Mouse (Mus musculus): ENCODE results near the gene Kat2a.
A peak's percentile ranks its signal among the peaks of the same experiment; 100 is the strongest.

Gene Kat2a

DNA sequence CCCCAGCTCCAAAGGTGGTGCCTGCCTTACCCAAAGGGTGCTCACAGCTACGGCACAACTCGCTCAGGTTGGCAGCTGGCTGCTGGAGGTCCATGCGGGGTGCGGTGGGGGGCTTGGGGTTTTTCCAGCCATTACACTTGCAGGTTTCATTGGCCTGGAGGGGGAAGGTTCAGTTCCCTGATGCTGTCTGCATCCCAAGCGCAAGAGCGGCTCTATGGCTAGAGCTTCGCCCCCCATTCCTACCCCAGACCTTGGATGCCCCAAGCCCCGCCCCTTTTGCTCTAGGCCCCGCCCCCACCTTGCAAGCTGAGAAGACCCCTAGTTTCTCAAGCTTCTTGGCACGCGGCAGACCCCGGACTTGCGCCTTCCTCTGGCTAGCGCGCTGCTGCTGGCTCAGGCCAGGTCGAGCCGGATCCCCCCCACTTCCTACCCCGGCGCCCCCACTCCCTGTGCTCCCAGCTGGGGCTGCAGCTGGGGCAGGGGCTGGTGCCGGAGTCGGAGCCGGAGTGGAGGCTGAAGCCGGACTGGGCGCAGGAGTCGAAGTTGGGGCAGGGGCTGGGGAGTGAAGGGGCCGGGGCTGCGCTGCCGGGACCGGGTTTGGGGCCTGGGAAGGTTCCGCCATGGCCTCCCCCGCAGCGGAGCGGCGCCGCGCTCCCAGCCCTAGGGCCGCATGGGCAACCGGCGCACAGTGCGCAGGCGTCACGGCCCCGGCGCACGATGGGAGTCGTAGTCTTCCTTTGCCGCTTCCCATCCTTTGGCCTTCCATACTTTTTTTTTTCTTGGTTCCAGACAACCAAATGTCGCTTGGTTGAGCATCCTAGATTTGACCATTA lies at the start of gene Kat2a:
Gene Kat2a (minus strand): TSS at position 683 of the 833 bp plus-strand sequence.
- peak; percentile 97 for DNase-seq (ENCODE audit: low spot score)

DNA sequence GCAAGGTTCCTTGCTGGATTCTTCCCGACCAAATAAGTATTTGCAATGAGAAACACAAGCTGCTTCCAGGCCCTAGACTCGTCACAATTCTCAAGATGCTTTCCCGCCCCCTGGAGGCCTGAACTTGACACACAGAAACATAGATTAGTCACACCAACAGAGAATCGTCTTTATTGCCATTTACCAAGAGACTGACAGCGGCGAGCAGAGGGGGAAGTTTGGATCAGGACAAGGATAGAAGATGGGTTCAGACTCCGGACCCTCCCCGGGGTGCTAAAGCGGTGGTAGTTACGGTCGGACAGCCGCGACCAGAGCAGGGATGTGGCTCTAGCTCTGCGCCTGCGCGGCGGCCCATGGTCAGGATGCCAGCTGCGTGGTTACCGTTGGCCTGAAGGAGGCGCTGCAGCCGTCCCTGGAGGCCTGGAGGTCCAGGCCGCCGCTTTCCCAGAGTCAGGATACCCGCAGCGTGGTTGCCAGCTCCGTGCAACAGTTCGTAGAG lies 49.3 kb upstream of the Kat2a start:
- peak; percentile 94 for DNase-seq (ENCODE audit: low spot score)

DNA sequence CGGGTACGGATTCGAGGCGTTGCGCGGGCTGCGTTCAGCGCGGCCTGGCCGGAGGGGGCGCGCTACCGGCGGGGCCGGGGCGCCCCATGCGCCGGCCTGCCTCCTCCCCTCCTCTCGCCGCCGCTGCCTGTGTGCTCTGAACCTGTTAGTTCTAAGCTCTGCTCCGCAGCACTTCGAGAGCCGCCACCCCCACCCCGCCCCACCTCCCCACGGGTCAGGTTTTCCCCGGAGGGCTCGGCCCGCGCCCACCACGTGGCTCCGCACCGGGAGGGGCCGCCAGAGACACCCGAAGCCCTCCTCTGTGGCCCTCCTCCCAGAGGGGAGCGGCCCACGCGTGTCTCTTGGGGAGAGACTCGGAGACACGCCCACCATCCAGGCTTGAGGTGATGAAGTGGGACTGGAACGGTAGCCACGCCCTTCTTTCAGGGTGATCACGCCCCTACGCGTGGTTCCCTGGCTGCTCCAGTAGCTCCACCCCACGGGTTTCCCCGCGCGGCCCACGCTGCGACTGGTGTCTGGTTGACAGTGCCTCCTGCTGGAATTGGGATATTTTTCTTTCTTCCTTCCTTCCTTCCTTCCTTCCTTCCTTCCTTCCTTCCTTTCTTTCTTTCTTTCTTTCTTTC lies 47.5 kb upstream of the Kat2a start, which contains the start of gene Kcnh4:
Gene Kcnh4 (minus strand): TSS at position 332 of the 623 bp plus-strand sequence.
- DNase-seq (ENCODE audit: low spot score), result peak; percentile 49

GRCm38 (mm10) chr11:100758707-100759610 lies 46.7 kb upstream of the Kat2a start:
- peak; percentile 84 for DNase-seq (ENCODE audit: low spot score)

DNA sequence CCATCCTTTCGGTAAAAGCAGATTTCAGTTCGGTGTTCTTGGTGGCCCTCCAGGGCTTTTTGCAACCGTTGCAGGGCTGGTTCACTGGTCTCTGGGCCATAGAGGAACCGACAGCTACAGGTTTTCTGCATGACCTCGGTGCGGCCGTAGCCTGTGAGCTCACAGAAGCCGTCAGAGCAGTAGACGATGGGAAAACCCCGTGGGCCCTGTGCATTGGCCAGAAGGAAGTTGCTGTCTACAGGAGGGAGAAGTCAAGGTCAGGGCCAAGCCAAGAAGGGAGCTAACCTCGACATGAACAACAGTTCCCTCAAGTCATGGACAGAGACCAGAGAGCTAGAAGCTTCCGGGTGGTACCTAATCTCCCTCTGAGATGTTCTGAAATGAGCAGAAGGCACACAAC lies 45.3 kb upstream of the Kat2a start:
- no peak for DNase-seq (ENCODE audit: low spot score)

GRCm38 (mm10) chr11:100756476-100756875 lies 44.2 kb upstream of the Kat2a start:
- no peak for DNase-seq (ENCODE audit: low spot score)

GRCm38 (mm10) chr11:100754693-100755057 lies 42.4 kb upstream of the Kat2a start:
- DNase-seq (ENCODE audit: low spot score), result no peak

GRCm38 (mm10) chr11:100754021-100754692 lies 41.9 kb upstream of the Kat2a start:
- DNase-seq (ENCODE audit: low spot score), result no peak

GRCm38 (mm10) chr11:100752294-100752693 lies 40.0 kb upstream of the Kat2a start:
- DNase-seq (ENCODE audit: low spot score), result no peak

- DNase-seq (ENCODE audit: low spot score), result no peak
Measured at GRCm38 (mm10) chr11:100750127-100750526, 37.9 kb upstream of the Kat2a start.

DNA sequence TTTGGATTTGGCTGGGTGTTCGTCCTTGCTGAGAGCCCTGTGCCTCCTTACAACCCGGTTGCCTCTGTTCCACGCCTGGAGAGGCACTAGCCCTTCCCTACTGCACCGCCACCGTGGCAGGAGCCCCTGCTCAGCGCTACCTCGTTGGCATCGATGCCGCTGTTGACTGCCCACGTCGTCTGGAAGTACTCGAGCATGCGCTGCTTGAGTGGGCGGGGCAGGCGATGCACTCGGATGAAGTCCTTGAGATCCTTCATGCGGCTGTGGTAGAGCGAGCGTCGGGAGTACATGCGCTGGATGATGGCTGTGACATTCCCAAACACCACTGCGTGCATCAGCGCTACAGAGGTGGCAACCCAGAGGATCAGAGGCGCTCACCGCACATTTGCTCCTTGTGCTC lies 37.2 kb upstream of the Kat2a start:
- no peak for DNase-seq (ENCODE audit: low spot score)

- no peak for DNase-seq (ENCODE audit: low spot score)
Measured at GRCm38 (mm10) chr11:100748620-100749019, 36.4 kb upstream of the Kat2a start.

GRCm38 (mm10) chr11:100747114-100747513 lies 34.8 kb upstream of the Kat2a start:
- DNase-seq (ENCODE audit: low spot score), result no peak

- DNase-seq (ENCODE audit: low spot score), result no peak
Measured at GRCm38 (mm10) chr11:100746546-100746945, 34.3 kb upstream of the Kat2a start.

DNA sequence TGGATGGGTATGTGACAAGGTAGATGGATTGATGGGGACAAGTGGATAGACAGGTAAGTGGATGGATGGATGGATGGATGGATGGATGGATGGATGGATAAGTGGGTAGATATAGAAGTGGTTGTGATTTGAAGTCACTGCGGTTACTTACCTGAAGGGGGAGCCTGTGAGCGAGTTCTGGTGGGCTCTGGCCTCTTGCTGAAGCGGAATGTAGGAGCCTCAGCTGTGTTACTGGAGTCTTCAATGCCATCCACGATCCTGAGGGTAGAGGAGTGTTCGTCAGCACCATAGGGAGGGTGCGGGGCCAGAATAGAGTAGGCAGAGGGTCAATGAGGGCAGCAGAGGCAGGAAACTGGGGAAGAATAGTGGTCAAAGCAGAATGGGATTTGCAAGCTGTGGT lies 32.8 kb upstream of the Kat2a start:
- peak; percentile 71 for DNase-seq (ENCODE audit: low spot score)

DNA sequence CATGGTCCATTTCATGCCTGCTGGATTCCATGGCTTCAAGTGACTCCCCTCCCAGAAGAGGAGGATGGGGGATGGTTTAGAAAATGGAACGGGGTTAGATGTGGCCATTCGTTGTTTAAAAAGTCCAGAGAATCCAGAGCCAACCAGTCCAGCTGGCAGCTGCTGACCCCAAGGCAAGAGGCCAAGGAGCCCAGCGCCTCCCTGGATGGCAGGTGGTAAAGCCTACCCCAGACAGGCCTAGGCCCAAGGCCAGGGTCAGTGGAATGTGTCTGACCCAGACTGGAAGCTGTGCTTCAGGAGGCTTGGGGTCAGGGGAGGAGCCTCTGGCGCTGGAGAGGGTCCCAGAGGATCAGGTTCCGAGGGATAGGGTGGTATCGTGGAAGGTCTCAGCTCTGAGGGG lies 29.1 kb upstream of the Kat2a start:
- DNase-seq (ENCODE audit: low spot score), result no peak

DNA sequence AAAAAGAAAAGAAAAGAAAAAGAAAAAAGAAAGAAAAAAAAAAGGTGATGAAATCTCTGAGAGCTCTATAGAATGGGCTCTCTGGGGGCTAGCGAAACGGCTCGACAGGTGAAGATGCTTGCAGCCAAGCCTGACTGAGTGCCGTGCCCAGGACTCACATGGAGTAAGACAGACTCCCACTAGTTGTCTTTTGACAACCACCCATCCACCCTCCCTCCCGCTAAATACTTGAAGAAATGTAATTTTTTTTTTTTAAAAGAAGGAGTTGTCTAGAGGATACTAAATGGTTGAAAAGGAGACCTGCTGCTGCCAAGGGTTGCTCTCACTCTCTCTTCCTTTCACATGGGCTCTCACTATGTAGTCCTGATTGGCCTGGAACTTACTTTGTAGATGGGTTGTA lies 26.5 kb upstream of the Kat2a start:
- no peak for DNase-seq (ENCODE audit: low spot score)

DNA sequence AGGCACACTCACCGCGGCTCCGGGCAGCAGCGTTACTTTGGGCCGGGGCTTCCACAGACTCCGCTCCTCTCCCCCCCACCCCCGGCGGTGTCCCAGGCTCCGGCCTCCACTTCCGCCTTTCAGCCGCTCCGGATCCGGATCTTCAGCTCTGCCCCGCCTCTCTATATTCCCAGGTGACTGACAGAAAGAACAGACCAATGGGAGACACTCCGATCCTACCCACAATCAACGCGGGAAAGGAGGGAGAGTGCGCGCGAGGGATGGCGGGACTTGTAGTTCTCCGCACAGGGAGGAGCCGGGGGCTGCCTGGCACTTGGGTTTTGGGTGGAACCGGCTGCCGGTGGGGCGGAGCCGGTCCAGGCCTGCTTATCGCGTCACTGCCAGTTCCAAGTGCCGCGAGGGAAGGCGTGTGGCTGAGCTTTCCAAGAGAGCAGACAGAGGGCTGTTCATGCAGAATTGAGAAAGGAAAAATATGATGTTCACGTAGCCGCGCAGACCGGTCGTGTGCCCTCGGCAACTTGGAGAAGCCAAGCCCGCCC lies 25.9 kb upstream of the Kat2a start, which contains the start of gene Rab5c:
Gene Rab5c (minus strand): TSS at position 150 of the 539 bp plus-strand sequence.
- peak; percentile 99 for DNase-seq (ENCODE audit: low spot score)

DNA sequence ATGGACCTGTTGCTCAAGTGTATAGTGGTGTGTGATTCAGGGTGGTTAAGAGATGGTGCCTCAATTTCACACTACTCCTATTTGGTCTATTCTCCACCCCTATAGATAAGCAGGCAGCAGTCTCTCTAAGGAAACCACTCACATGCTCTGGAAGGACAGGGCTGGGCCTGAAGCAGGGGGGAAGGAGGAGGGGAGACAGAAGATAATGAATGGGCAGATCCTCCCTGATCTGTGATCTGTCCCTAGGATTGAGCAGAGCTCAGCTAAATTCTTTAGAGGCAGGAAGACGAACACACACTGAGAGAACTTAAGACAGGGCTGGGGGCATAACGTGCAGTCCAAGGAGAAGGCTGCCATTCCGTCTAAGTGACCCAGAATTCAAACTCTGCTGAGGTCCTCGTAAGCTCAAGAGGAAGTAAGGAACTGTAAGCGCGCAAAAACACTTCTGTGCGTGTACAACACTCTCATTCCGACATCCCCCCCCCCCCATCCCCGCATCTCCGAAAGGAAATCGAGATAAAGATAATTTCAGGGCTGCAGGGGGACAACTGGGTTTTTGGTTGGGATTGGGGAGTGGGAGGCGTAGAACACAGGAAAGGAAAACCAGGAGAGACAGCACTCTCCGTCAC lies 25.0 kb upstream of the Kat2a start:
- DNase-seq (ENCODE audit: low spot score), result no peak

GRCm38 (mm10) chr11:100736746-100737080 lies 24.4 kb upstream of the Kat2a start:
- DNase-seq (ENCODE audit: low spot score), result no peak
